Mouse (Mus musculus) limb, embryonic 15.5 days (tissue): ENCODE measurements around the gene Epb41l2. TPM values are rescaled to one million over a fixed set of nuclear protein-coding genes. Genes with fewer than 3 reads are reported as not detected.

Experiments used
- ATAC-seq: fragments of 200-750 bp; cut with Nextera tagmentation; 2 replicates; pipeline ENCODE4 v1.8.0; 2017; ENCODE audit warnings: low read depth, moderate TSS enrichment; ENCODE audit not compliant: insufficient number of reproducible peaks, low FRiP score, low TSS enrichment
- H3K27ac ChIP-seq: fragments of 300-500 bp; sonication (generic); 2 replicates; pipeline ENCODE4 v1.5.1; 2015; ENCODE audit warnings: moderate library complexity, mild to moderate bottlenecking, inconsistent platforms
- H3K27me3 ChIP-seq: fragments of 300-500 bp; sonication (generic); 2 replicates; pipeline ENCODE4 v1.6.1; 2015; ENCODE audit warnings: inconsistent platforms
- H3K36me3 ChIP-seq: fragments of 300-500 bp; sonication (generic); 2 replicates; pipeline ENCODE4 v1.6.1; 2015; ENCODE audit warnings: inconsistent platforms
- H3K4me1 ChIP-seq: fragments of 300-500 bp; sonication (generic); 2 replicates; pipeline ENCODE4 v1.6.1; 2015; ENCODE audit warnings: inconsistent platforms
- H3K4me2 ChIP-seq: fragments of 300-500 bp; sonication (generic); 2 replicates; pipeline ENCODE4 v1.6.1; 2015; ENCODE audit warnings: mild to moderate bottlenecking, inconsistent platforms
- H3K4me3 ChIP-seq: fragments of 300-500 bp; sonication (generic); 2 replicates; pipeline ENCODE4 v1.5.1; 2015; ENCODE audit warnings: mild to moderate bottlenecking, inconsistent platforms
- H3K9ac ChIP-seq: fragments of 300-500 bp; sonication (generic); 2 replicates; pipeline ENCODE4 v1.6.1; 2015; ENCODE audit warnings: inconsistent platforms
- H3K9me3 ChIP-seq: fragments of 300-500 bp; sonication (generic); 2 replicates; pipeline ENCODE4 v1.6.1; 2016; ENCODE audit warnings: inconsistent platforms
- WGBS: fragments of 180-500 bp; shearing (Covaris S2); methylation state at CpG from one replicate; pipeline ENCODE4 v1.1.7; 2015; 5-methylcytosine and 5-hydroxymethylcytosine counted together
- polyA plus RNA-seq: library from polyadenylated mRNA; unstranded; fragments of >200 nt; fragmentation: Nextera tagmentation; extraction: Ambion mirVana; gene quantifications from 2 replicates; pipeline ENCODE4 v1.2.1, GENCODE M21; 2015

Gene Epb41l2
- polyA plus RNA-seq, 1 experiment from 2014 or later: 79.7 TPM

GRCm38 (mm10) chr10:25331321-25332049, 28.1 kb upstream of the Epb41l2 start:
- 66% methylated on average over 9 of the region's 9 CpGs for WGBS
- H3K4me2 ChIP-seq: no peak overlapping the region
- H3K4me3 ChIP-seq: no peak overlapping the region
- H3K9ac ChIP-seq: no peak overlapping the region
- 0 out of 2 replicates have a peak, but pooled peaks cover 6% of the 10 kb centered on the region for H3K4me1 ChIP-seq
- H3K9me3 ChIP-seq: no peaks in the 10 kb centered on the region
- no peaks in the 10 kb centered on the region for H3K36me3 ChIP-seq
- ATAC-seq: no peak
- H3K27me3 ChIP-seq: no peaks in the 10 kb centered on the region
- peak overlapping the region; percentile 50; the same call in 1 of the 2 replicates for H3K27ac ChIP-seq

GRCm38 (mm10) chr10:25333390-25334079, 26.1 kb upstream of the Epb41l2 start:
- Histone ChIP-seq H3K4me3 (no peak overlapping the region), H3K9me3 (no peaks in the 10 kb centered on the region), H3K4me2 (no peak overlapping the region), H3K27me3 (no peaks in the 10 kb centered on the region), H3K9ac (no peak overlapping the region), H3K27ac (no peak overlapping the region), H3K4me1 (0 out of 2 replicates have a peak, but pooled peaks cover 6% of the 10 kb centered on the region), H3K36me3 (no peaks in the 10 kb centered on the region)
- WGBS: 41% methylated on average over 4 of the region's 4 CpGs
- ATAC-seq: no peak

GRCm38 (mm10) chr10:25340675-25341074, 18.9 kb upstream of the Epb41l2 start:
- Histone ChIP-seq H3K4me1 (no peaks in the 10 kb centered on the region), H3K36me3 (no peaks in the 10 kb centered on the region), H3K27me3 (no peaks in the 10 kb centered on the region), H3K4me2 (no peak overlapping the region), H3K9me3 (no peaks in the 10 kb centered on the region), H3K4me3 (no peak overlapping the region), H3K9ac (no peak overlapping the region), H3K27ac (no peak overlapping the region)
- no peak for ATAC-seq
- WGBS: 94% methylated on average over 5 of the region's 5 CpGs

GRCm38 (mm10) chr10:25342801-25343200, 16.8 kb upstream of the Epb41l2 start:
- H3K4me1 ChIP-seq: no peaks in the 10 kb centered on the region
- H3K4me2 ChIP-seq: no peak overlapping the region
- H3K27me3 ChIP-seq: no peaks in the 10 kb centered on the region
- H3K4me3 ChIP-seq: no peak overlapping the region
- no peaks in the 10 kb centered on the region for H3K9me3 ChIP-seq
- ATAC-seq: no peak
- no peak overlapping the region for H3K27ac ChIP-seq
- no peaks in the 10 kb centered on the region for H3K36me3 ChIP-seq
- no peak overlapping the region for H3K9ac ChIP-seq

GRCm38 (mm10) chr10:25353941-25354340, 5.7 kb upstream of the Epb41l2 start:
- H3K4me1 ChIP-seq: 0 out of 2 replicates have a peak, but pooled peaks cover 3% of the 10 kb centered on the region
- no peak overlapping the region for H3K27ac ChIP-seq
- H3K27me3 ChIP-seq: no peaks in the 10 kb centered on the region
- WGBS: 93% methylated on average over 3 of the region's 3 CpGs
- ATAC-seq: no peak
- no peaks in the 10 kb centered on the region for H3K9me3 ChIP-seq
- H3K36me3 ChIP-seq: no peaks in the 10 kb centered on the region
- H3K4me3 ChIP-seq: no peak overlapping the region
- H3K4me2 ChIP-seq: no peak overlapping the region
- H3K9ac ChIP-seq: no peak overlapping the region

GRCm38 (mm10) chr10:25354390-25354789, 5.2 kb upstream of the Epb41l2 start:
- H3K27me3 ChIP-seq: no peaks in the 10 kb centered on the region
- no peak overlapping the region for H3K9ac ChIP-seq
- 83% methylated on average over 7 of the region's 7 CpGs for WGBS

GRCm38 (mm10) chr10:25359959-25360811, 587 bp downstream of the Epb41l2 start:
- Histone ChIP-seq H3K27me3 (no peaks in the 10 kb centered on the region), H3K4me2 (peak overlapping the region; percentile 67), H3K9me3 (no peaks in the 10 kb centered on the region), H3K4me3 (peak overlapping the region; percentile 78), H3K27ac (peak overlapping the region; percentile 92), H3K36me3 (no peaks in the 10 kb centered on the region), H3K9ac (peak overlapping the region; percentile 82), H3K4me1 (peaks cover 13% of the 10 kb centered on the region)
- under 1% methylated on average over 70 of the region's 84 CpGs for WGBS
- ATAC-seq: peak; percentile 42; the same call in 1 of the 2 replicates

More at GRCm38 (mm10) chr10:25354390-25354789, 5.2 kb upstream of the Epb41l2 start:
- Histone ChIP-seq H3K4me1 (0 out of 2 replicates have a peak, but pooled peaks cover 5% of the 10 kb centered on the region), H3K4me2 (no peak overlapping the region), H3K9me3 (no peaks in the 10 kb centered on the region), H3K27ac (no peak overlapping the region), H3K36me3 (no peaks in the 10 kb centered on the region), H3K4me3 (no peak overlapping the region)
- ATAC-seq: no peak

GRCm38 (mm10) chr10:25362235-25362634, 2.6 kb downstream of the Epb41l2 start:
- H3K27me3 ChIP-seq: no peaks in the 10 kb centered on the region
- no peak overlapping the region for H3K27ac ChIP-seq
- no peak for ATAC-seq
- H3K36me3 ChIP-seq: no peaks in the 10 kb centered on the region
- peak overlapping the region; percentile 67 for H3K4me2 ChIP-seq
- WGBS: 24% methylated on average over 6 of the region's 6 CpGs
- peaks cover 23% of the 10 kb centered on the region for H3K4me1 ChIP-seq
- H3K4me3 ChIP-seq: peak overlapping the region; percentile 78
- no peak overlapping the region for H3K9ac ChIP-seq
- H3K9me3 ChIP-seq: no peaks in the 10 kb centered on the region

- Histone ChIP-seq H3K27ac (no peak overlapping the region), H3K4me2 (no peak overlapping the region), H3K4me3 (no peak overlapping the region), H3K4me1 (peaks cover 29% of the 10 kb centered on the region), H3K9me3 (no peaks in the 10 kb centered on the region), H3K36me3 (no peaks in the 10 kb centered on the region), H3K9ac (no peak overlapping the region), H3K27me3 (no peaks in the 10 kb centered on the region)
- no peak for ATAC-seq
- 87% methylated on average over 7 of the region's 7 CpGs for WGBS
Observed at GRCm38 (mm10) chr10:25365158-25365557, 5.6 kb downstream of the Epb41l2 start.

GRCm38 (mm10) chr10:25365708-25366107, 6.1 kb downstream of the Epb41l2 start:
- WGBS: 43% methylated on average over 7 of the region's 7 CpGs
- Histone ChIP-seq H3K9me3 (no peaks in the 10 kb centered on the region), H3K4me1 (peaks cover 32% of the 10 kb centered on the region), H3K4me2 (no peak overlapping the region), H3K9ac (no peak overlapping the region), H3K4me3 (no peak overlapping the region), H3K27ac (no peak overlapping the region), H3K27me3 (no peaks in the 10 kb centered on the region), H3K36me3 (no peaks in the 10 kb centered on the region)
- ATAC-seq: no peak

- H3K4me2 ChIP-seq: no peak overlapping the region
- H3K27ac ChIP-seq: no peak overlapping the region
- WGBS: 66% methylated on average over 5 of the region's 5 CpGs
- H3K9me3 ChIP-seq: no peaks in the 10 kb centered on the region
- no peaks in the 10 kb centered on the region for H3K27me3 ChIP-seq
- H3K9ac ChIP-seq: no peak overlapping the region
- no peak overlapping the region for H3K4me3 ChIP-seq
- no peak for ATAC-seq
- peaks cover 35% of the 10 kb centered on the region for H3K4me1 ChIP-seq
- no peaks in the 10 kb centered on the region for H3K36me3 ChIP-seq
Observed at GRCm38 (mm10) chr10:25366691-25367090, 7.1 kb downstream of the Epb41l2 start.
